Mouse (Mus musculus) lung, embryonic 14.5 days (tissue): Measurements from ENCODE around the gene Poc1a. TPM values are rescaled to one million over a fixed set of nuclear protein-coding genes. Genes with fewer than 3 reads are reported as not detected.

Experiments used
- ATAC-seq: fragments of 200-750 bp; cut with Nextera tagmentation; 2 replicates; pipeline ENCODE4 v1.8.0; 2017; ENCODE audit warnings: mild to moderate bottlenecking, moderate TSS enrichment, moderate library complexity; ENCODE audit not compliant: insufficient read depth
- DNase-seq: peaks from one replicate; pipeline ENCODE4 v3.0.0-alpha.2; 2015
- H3K27ac ChIP-seq: fragments of 300-500 bp; sonication (generic); 2 replicates; pipeline ENCODE4 v1.5.1; 2014; ENCODE audit warnings: low read depth, mild to moderate bottlenecking, moderate library complexity
- H3K27me3 ChIP-seq: fragments of 300-500 bp; sonication (generic); 2 replicates; pipeline ENCODE4 v1.6.1; 2014; ENCODE audit warnings: low read length, control low read depth; ENCODE audit not compliant: insufficient read depth
- H3K36me3 ChIP-seq: fragments of 300-500 bp; sonication (generic); 2 replicates; pipeline ENCODE4 v1.6.1; 2014; ENCODE audit warnings: control low read depth; ENCODE audit not compliant: insufficient read depth
- H3K4me1 ChIP-seq: fragments of 300-500 bp; sonication (generic); 2 replicates; pipeline ENCODE4 v1.6.1; 2014; ENCODE audit warnings: antibody characterized with exemption, control low read depth; ENCODE audit not compliant: insufficient read depth
- H3K4me2 ChIP-seq: fragments of 300-500 bp; sonication (generic); 2 replicates; pipeline ENCODE4 v1.6.1; 2014; ENCODE audit warnings: mild to moderate bottlenecking
- H3K4me3 ChIP-seq: fragments of 300-500 bp; sonication (generic); 2 replicates; pipeline ENCODE4 v1.5.1; 2014; ENCODE audit warnings: low read depth, low read length
- H3K9ac ChIP-seq: fragments of 300-500 bp; sonication (generic); 2 replicates; pipeline ENCODE4 v1.6.1; 2014
- H3K9me3 ChIP-seq: fragments of 300-500 bp; sonication (generic); 2 replicates; pipeline ENCODE4 v1.6.1; 2016; ENCODE audit warnings: low read depth, low read length, control low read depth
- CTCF ChIP-seq: IDR thresholded peaks from 2 replicates; pipeline ENCODE4 v1.5.1; 2016; ENCODE audit warnings: antibody characterized with exemption, low read depth
- WGBS: fragments of 180-500 bp; shearing (Covaris S2); extraction: QIAGEN DNeasy Blood & Tissue Kit; methylation state at CpG from one replicate; pipeline ENCODE4 v1.1.7; 2014; 5-methylcytosine and 5-hydroxymethylcytosine counted together
- polyA plus RNA-seq: library from polyadenylated mRNA; unstranded; fragments of >200 nt; fragmentation: Nextera tagmentation; extraction: Ambion mirVana; gene quantifications from 2 replicates; pipeline ENCODE4 v1.2.1, GENCODE M21; 2014

Gene Poc1a
- polyA plus RNA-seq, 1 experiment from 2014 or later = 29.5 TPM

GRCm38 (mm10) chr9:106273276-106273675 lies 7.6 kb upstream of the Poc1a start:
- no peak overlapping the region for H3K4me2 ChIP-seq
- 83% methylated on average over 12 of the region's 12 CpGs for WGBS
- no peak for ATAC-seq

GRCm38 (mm10) chr9:106273791-106274190 lies 7.1 kb upstream of the Poc1a start:
- no peak for DNase-seq
- Histone ChIP-seq H3K27ac (no peak overlapping the region), H3K9ac (no peak overlapping the region), H3K9me3 (no peaks in the 10 kb centered on the region), H3K27me3 (no peaks in the 10 kb centered on the region), H3K36me3 (no peaks in the 10 kb centered on the region), H3K4me2 (no peak overlapping the region), H3K4me1 (no peaks in the 10 kb centered on the region), H3K4me3 (no peak overlapping the region)
- no peak for ATAC-seq
- 55% methylated on average over 4 of the region's 4 CpGs for WGBS
- no peak for TF ChIP-seq CTCF

More at GRCm38 (mm10) chr9:106273276-106273675, 7.6 kb upstream of the Poc1a start:
- Histone ChIP-seq H3K27ac (no peak overlapping the region), H3K36me3 (no peaks in the 10 kb centered on the region), H3K9me3 (no peaks in the 10 kb centered on the region), H3K4me1 (no peaks in the 10 kb centered on the region), H3K27me3 (no peaks in the 10 kb centered on the region), H3K4me3 (no peak overlapping the region), H3K9ac (no peak overlapping the region)
- DNase-seq = no peak
- no peak for TF ChIP-seq CTCF

GRCm38 (mm10) chr9:106274652-106275180 lies 6.1 kb upstream of the Poc1a start:
- ATAC-seq = no peak
- 77% methylated on average over 8 of the region's 8 CpGs for WGBS

GRCm38 (mm10) chr9:106275806-106276205 lies 5.1 kb upstream of the Poc1a start:
- no peaks in the 10 kb centered on the region for H3K36me3 ChIP-seq
- H3K4me3 ChIP-seq = no peak overlapping the region
- TF ChIP-seq CTCF = no peak
- no peaks in the 10 kb centered on the region for H3K4me1 ChIP-seq
- ATAC-seq = no peak
- no peak for DNase-seq
- H3K4me2 ChIP-seq = no peak overlapping the region
- H3K9ac ChIP-seq = no peak overlapping the region
- no peak overlapping the region for H3K27ac ChIP-seq
- 68% methylated on average over 1 of the region's 1 CpGs for WGBS
- H3K27me3 ChIP-seq = no peaks in the 10 kb centered on the region
- no peaks in the 10 kb centered on the region for H3K9me3 ChIP-seq

More at GRCm38 (mm10) chr9:106274652-106275180, 6.1 kb upstream of the Poc1a start:
- Histone ChIP-seq H3K9me3 (no peaks in the 10 kb centered on the region), H3K9ac (no peak overlapping the region), H3K4me2 (no peak overlapping the region), H3K27me3 (no peaks in the 10 kb centered on the region), H3K27ac (no peak overlapping the region), H3K4me3 (no peak overlapping the region), H3K36me3 (no peaks in the 10 kb centered on the region), H3K4me1 (no peaks in the 10 kb centered on the region)
- no peak for TF ChIP-seq CTCF
- DNase-seq = no peak

GRCm38 (mm10) chr9:106280386-106280785 lies 475 bp upstream of the Poc1a start:
- under 1% methylated on average over 14 of the region's 14 CpGs for WGBS
- peak overlapping the region; percentile 50 for H3K9ac ChIP-seq
- peak; percentile 71 for TF ChIP-seq CTCF
- peak overlapping the region; percentile 85 for H3K4me2 ChIP-seq
- 0 out of 2 replicates have a peak, but pooled peaks cover 7% of the 10 kb centered on the region for H3K4me1 ChIP-seq
- no peaks in the 10 kb centered on the region for H3K9me3 ChIP-seq
- DNase-seq = peak; percentile 80
- H3K4me3 ChIP-seq = peak overlapping the region; percentile 73
- peak; percentile 39 for ATAC-seq
- no peaks in the 10 kb centered on the region for H3K27me3 ChIP-seq
- H3K36me3 ChIP-seq = peaks cover 11% of the 10 kb centered on the region
- peak overlapping the region; percentile 73; the same call in 1 of the 2 replicates for H3K27ac ChIP-seq

- Histone ChIP-seq H3K36me3 (peaks cover 22% of the 10 kb centered on the region), H3K9ac (peak overlapping the region; percentile 76), H3K27ac (no peak overlapping the region), H3K4me1 (0 out of 2 replicates have a peak, but pooled peaks cover 7% of the 10 kb centered on the region), H3K4me3 (peak overlapping the region; percentile 73), H3K9me3 (no peaks in the 10 kb centered on the region), H3K27me3 (no peaks in the 10 kb centered on the region), H3K4me2 (peak overlapping the region; percentile 85)
- WGBS = 74% methylated on average over 3 of the region's 3 CpGs
- no peak for TF ChIP-seq CTCF
- ATAC-seq = no peak
- no peak for DNase-seq
These were observed 1.2 kb downstream of the Poc1a start for GRCm38 (mm10) chr9:106282024-106282423.

GRCm38 (mm10) chr9:106287165-106287564 lies 6.3 kb downstream of the Poc1a start:
- no peak overlapping the region for H3K4me3 ChIP-seq
- H3K4me2 ChIP-seq = no peak overlapping the region
- ATAC-seq = no peak
- no peaks in the 10 kb centered on the region for H3K9me3 ChIP-seq
- H3K36me3 ChIP-seq = peaks cover 54% of the 10 kb centered on the region
- no peak for DNase-seq
- no peak overlapping the region for H3K9ac ChIP-seq
- no peaks in the 10 kb centered on the region for H3K4me1 ChIP-seq
- WGBS = 43% methylated on average over 4 of the region's 4 CpGs
- no peak overlapping the region for H3K27ac ChIP-seq
- H3K27me3 ChIP-seq = no peaks in the 10 kb centered on the region
- TF ChIP-seq CTCF = no peak

GRCm38 (mm10) chr9:106288864-106289263 lies 8.0 kb downstream of the Poc1a start:
- H3K27ac ChIP-seq = no peak overlapping the region
- peak; percentile 67; the same call in 1 of the 2 replicates for ATAC-seq
- H3K27me3 ChIP-seq = no peaks in the 10 kb centered on the region
- peak; percentile 93 for TF ChIP-seq CTCF
- no peak overlapping the region for H3K4me3 ChIP-seq
- H3K4me2 ChIP-seq = no peak overlapping the region
- DNase-seq = peak; percentile 90
- WGBS = 17% methylated on average over 3 of the region's 3 CpGs
- H3K36me3 ChIP-seq = peaks cover 58% of the 10 kb centered on the region
- H3K9me3 ChIP-seq = no peaks in the 10 kb centered on the region
- no peak overlapping the region for H3K9ac ChIP-seq
- no peaks in the 10 kb centered on the region for H3K4me1 ChIP-seq
